Mouse (Mus musculus) bone marrow macrophage, adult 2 months (primary cell): ENCODE data around the gene Elmo1. TPM values are rescaled to one million over a fixed set of nuclear protein-coding genes. Genes with fewer than 3 reads are reported as not detected.

ENCODE experiments used
- H3K27ac ChIP-seq: 2 replicates; pipeline ENCODE4 v1.5.1; 2012; ENCODE audit warnings: low read depth, low read length; ENCODE audit not compliant: insufficient read depth
- H3K4me1 ChIP-seq: 2 replicates; pipeline ENCODE4 v1.6.1; 2012; ENCODE audit warnings: low read length; ENCODE audit not compliant: control insufficient read depth, insufficient read depth
- H3K4me3 ChIP-seq: 2 replicates; pipeline ENCODE4 v1.5.1; 2012; ENCODE audit warnings: mild to moderate bottlenecking, low read length, moderate library complexity; ENCODE audit not compliant: insufficient read depth
- CTCF ChIP-seq: IDR thresholded peaks from 2 replicates; pipeline ENCODE4 v1.5.1; 2012; ENCODE audit warnings: low read depth, mild to moderate bottlenecking, low read length, moderate library complexity
- POLR2A ChIP-seq: IDR thresholded peaks from 2 replicates; pipeline ENCODE4 v1.6.1; 2012; ENCODE audit warnings: mild to moderate bottlenecking, low read depth, low read length, borderline replicate concordance
- polyA plus RNA-seq: library from polyadenylated mRNA; stranded (reverse); fragments of >200 nt; gene quantifications from 2 replicates; pipeline ENCODE4 v1.2.4, GENCODE M21; 2012; ENCODE audit not compliant: missing spikeins, insufficient read depth, insufficient read length

Elmo1 gene
- polyA plus RNA-seq, 1 experiment: 60.9 TPM

DNA sequence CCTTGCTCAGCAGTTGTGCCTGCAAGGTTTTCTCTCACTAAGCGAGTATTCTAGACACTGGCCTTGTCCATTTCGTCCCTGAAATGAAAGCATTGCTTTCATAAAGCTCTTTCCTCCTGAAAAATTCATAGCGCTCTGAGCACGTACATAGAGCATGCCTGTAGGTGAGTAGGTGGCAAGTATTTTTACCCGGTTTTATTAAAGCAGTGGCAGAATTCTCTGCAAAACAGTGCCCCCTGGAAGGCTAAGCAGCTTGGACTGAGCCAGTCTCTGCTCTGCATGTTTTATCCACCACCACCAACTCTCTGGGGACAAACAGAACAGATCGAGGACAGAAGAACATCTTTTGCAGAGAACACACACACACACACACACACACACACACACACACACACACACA is 340.6 kb downstream of the Elmo1 start:
- peaks cover 20% of the 10 kb centered on the region for H3K4me1 ChIP-seq
- H3K27ac ChIP-seq: no peak overlapping the region
- TF ChIP-seq POLR2A (no peak), CTCF (no peak)
- no peak overlapping the region for H3K4me3 ChIP-seq

DNA sequence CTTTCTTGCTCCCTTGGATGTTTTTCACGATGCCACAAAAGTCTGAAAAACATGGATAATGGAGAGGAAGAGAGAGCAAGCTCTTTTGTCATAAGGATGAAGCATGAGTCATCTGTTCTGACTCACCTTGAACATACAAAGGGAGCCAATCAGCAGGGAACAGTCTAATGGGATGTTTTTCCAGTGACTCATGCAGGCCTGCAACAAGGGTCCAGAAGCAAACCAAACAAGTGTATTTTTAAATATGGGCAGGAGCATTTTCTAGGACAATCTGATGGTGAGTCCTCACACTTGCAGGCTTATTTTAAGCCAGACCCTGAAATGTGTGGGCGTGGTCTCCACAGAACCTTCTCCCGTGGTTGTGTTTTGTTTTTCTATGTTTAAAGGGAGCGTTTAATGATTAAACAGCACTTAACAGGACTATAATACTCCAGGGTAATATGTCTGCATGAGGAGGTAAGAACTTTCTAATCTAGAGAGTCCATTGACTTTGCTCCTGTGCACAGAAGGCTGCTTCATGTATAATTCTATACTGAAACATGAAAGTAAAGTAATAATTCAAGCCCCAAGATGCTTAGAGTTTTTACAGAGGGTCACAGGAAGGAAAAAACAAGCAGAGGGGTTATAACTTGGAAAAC is 342.9 kb downstream of the Elmo1 start:
- H3K4me1 ChIP-seq: peaks cover 10% of the 10 kb centered on the region; the same call in 1 of the 2 replicates
- TF ChIP-seq POLR2A (no peak), CTCF (no peak)
- no peak overlapping the region for H3K27ac ChIP-seq
- H3K4me3 ChIP-seq: no peak overlapping the region

DNA sequence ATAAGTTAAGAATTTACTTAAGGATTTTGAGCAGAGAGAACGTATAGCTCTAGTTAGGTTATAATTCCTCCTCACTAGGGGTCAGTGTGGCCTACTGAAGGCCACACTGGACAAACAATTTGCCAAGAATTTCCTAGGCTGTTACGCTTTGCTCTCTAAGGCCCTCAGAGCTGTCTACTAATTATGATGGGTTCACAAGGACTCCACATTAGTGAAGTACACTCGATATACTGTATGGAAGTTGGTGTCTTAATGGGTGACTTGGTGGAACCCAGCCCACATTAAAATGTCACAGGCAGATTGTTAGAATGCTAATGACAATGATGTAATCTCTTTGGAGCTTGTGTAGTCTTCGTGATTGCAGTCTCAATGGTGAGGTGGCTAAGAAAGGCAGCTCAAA is 343.7 kb downstream of the Elmo1 start:
- no peak overlapping the region for H3K4me3 ChIP-seq
- peaks cover 7% of the 10 kb centered on the region; the same call in 1 of the 2 replicates for H3K4me1 ChIP-seq
- no peak overlapping the region for H3K27ac ChIP-seq
- TF ChIP-seq CTCF (no peak), POLR2A (no peak)

DNA sequence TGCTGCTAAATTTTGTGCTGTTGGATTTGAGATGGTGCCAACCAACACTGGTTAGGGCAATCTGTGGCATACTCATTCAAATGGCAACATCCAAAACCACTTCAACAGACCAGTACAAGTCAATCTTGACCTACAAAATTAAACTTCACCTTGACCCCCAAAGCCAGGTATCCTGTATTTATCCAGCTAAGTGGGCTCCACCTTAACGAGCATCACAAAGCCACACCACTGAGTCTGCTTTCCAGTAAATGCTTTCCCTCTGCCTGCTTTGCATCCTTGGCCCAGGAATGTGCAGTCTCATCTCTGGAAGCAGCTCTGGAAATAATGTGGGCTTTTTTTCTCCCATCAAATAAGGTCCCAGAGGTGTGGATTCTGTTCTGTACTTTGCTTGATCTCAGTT is 349.1 kb downstream of the Elmo1 start:
- H3K4me1 ChIP-seq: peaks cover 3% of the 10 kb centered on the region; the same call in 1 of the 2 replicates
- no peak for TF ChIP-seq POLR2A
- no peak for TF ChIP-seq CTCF
- no peak overlapping the region for H3K4me3 ChIP-seq
- H3K27ac ChIP-seq: no peak overlapping the region

DNA sequence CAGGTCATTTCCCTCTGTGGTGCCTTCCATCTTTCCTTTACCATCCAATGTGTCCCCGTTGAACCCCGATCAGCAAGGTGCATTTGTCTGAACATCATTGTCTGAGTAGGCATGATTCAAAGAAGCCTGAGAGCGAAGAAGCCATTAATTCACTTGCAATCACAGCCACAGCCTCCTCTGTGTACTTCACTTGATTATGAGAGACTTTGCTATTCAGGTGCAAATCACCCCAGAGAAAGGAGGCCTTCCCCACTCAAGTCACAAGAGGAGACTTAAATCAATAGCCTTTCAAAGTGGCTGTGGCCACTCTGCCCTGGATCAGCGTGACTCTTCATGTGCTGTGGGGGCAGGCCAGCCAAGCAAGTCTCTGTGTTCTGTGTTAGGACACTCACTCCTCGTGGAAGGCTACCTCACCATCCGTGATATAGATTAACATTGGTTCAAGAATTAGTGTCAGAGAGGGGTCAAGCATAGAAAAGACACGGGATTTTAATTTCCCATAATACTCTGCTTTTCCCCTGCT is 360.5 kb downstream of the Elmo1 start:
- H3K27ac ChIP-seq: no peak overlapping the region
- no peaks in the 10 kb centered on the region for H3K4me1 ChIP-seq
- TF ChIP-seq CTCF (no peak), POLR2A (no peak)
- no peak overlapping the region for H3K4me3 ChIP-seq

DNA sequence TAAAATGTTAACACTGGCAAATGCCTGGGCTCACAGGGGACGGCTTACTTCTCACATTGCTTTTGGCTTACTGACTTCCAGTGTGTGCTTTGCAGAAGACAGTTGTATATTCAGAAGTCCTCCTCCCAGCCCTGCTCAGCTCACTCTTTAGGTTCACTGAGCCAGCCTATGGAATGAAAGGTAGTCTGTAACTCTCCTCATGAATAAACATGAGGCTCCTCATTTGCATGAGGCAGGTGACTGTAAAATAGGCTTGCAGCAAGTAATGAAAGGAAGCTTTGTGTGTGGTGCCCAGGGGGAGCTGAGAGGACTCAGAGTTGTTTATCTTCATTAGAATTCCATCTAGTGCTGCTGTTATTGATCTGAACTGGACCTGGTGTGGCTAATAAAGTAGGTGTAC is 364.0 kb downstream of the Elmo1 start:
- TF ChIP-seq CTCF: no peak
- no peak for TF ChIP-seq POLR2A
- H3K4me1 ChIP-seq: peaks cover 17% of the 10 kb centered on the region
- H3K27ac ChIP-seq: no peak overlapping the region
- no peak overlapping the region for H3K4me3 ChIP-seq

DNA sequence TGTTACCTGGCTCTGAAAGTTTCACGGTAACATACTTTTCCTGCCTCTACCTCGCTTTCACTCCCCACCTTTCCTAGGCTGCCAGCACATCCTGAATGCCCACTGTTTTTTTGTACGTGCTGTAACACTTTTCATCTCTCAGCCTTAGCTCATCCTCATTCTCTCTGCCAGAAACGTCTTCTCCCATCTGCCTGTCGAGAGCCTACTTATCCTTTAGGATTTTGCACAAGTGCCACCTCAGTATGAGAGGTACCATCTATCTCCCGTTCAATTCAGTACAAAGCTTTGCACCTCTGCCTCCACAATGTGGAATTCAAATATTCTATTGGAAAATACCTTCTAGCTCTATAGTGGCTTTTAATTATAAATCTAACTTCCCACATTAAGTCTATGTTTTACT is 369.7 kb downstream of the Elmo1 start:
- peaks cover 20% of the 10 kb centered on the region for H3K4me1 ChIP-seq
- no peak overlapping the region for H3K4me3 ChIP-seq
- TF ChIP-seq CTCF (no peak), POLR2A (no peak)
- H3K27ac ChIP-seq: no peak overlapping the region

DNA sequence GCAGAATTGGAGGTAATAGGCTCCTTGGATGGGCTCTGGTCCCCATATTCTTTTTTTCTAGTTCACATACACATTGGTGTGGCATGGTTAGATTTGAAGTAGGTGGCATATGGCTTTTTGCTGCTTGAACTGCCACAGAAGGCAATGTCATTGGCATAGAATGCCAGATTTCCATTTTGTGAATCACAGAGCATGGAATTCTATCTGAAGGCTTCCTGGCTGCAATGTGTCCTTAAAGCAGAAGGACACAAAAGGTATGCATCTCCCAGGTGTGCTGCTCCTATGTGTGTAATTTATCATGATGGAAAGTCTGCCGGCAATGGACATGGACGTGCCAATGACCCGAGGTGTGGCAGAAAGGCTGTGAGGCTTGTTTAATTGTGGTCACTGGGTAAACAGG is 371.2 kb downstream of the Elmo1 start:
- TF ChIP-seq CTCF: no peak
- no peak for TF ChIP-seq POLR2A
- Histone ChIP-seq H3K4me1 (peaks cover 20% of the 10 kb centered on the region), H3K27ac (no peak overlapping the region), H3K4me3 (no peak overlapping the region)

DNA sequence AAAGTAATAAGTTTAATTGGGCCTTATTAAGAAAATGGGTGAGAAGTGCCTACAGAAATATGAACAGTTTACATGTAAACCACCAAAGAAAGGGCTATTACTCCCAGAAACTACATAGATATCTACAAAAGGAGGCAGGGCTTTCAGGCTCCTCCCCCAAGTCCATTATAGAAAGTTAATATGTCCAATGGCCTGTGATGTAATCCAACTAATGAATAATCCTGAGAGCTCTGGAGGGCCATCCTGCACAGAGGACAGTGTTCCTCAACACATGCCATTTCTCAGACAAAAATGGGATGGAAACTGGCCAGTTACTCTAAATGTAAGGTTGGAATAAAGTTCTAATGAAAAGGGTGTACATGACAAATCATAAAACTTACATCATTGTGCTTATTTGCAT is 373.8 kb downstream of the Elmo1 start:
- H3K4me1 ChIP-seq: peaks cover 19% of the 10 kb centered on the region
- TF ChIP-seq CTCF (no peak), POLR2A (no peak)
- H3K4me3 ChIP-seq: no peak overlapping the region
- H3K27ac ChIP-seq: no peak overlapping the region

DNA sequence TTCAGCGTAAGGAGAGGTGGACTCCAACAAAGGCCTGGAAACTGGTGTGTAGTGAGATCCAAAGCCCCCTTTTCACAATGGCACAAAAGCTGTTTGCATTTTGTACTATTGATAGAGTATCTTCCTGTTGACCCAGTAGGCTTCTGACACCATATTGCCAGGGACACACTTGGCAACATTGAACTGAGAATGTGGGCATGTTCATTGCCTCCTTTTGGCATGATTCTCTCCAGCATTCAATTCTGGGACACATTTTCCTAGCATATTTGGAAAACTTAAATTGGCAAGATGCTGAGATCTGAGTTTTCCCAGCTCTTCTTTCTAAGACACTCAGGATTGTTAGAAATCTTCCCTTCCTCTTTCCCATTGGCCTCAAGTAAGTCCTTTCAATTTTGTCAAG is 377.0 kb downstream of the Elmo1 start:
- Histone ChIP-seq H3K27ac (no peak overlapping the region), H3K4me3 (no peak overlapping the region), H3K4me1 (peaks cover 18% of the 10 kb centered on the region)
- TF ChIP-seq POLR2A (no peak), CTCF (no peak)
